Mouse (Mus musculus) neural tube, embryonic 12.5 days (tissue): ENCODE measurements at regions not wholly inside any gene's neighbourhood (a gene's known extent, or its start where the extent isn't known, plus 50 kb on each side); places are given as distances from the start of the nearest gene placed in this dataset.

Experiments used
- ATAC-seq: fragments of 200-750 bp; cut with Nextera tagmentation; 2 replicates; pipeline ENCODE4 v1.8.0; 2017; ENCODE audit warnings: low read depth, mild to moderate bottlenecking, moderate TSS enrichment, moderate library complexity; ENCODE audit not compliant: low FRiP score
- H3K27ac ChIP-seq: fragments of 300-500 bp; sonication (generic); 2 replicates; pipeline ENCODE4 v1.5.1; 2016
- H3K27me3 ChIP-seq: fragments of 300-500 bp; sonication (generic); replicated peaks from 2 replicates; pipeline ENCODE4 v1.6.1; 2016; ENCODE audit warnings: mild to moderate bottlenecking
- H3K36me3 ChIP-seq: fragments of 300-500 bp; sonication (generic); 2 replicates; pipeline ENCODE4 v1.6.1; 2016; ENCODE audit warnings: mild to moderate bottlenecking
- H3K4me1 ChIP-seq: fragments of 300-500 bp; sonication (generic); 2 replicates; pipeline ENCODE4 v1.6.1; 2016
- H3K4me2 ChIP-seq: fragments of 300-500 bp; sonication (generic); replicated peaks from 2 replicates; pipeline ENCODE4 v1.6.1; 2016; ENCODE audit warnings: mild to moderate bottlenecking
- H3K4me3 ChIP-seq: fragments of 300-500 bp; sonication (generic); 2 replicates; pipeline ENCODE4 v1.5.1; 2016
- H3K9ac ChIP-seq: fragments of 300-500 bp; sonication (generic); 2 replicates; pipeline ENCODE4 v1.6.1; 2016; ENCODE audit warnings: mild to moderate bottlenecking
- H3K9me3 ChIP-seq: fragments of 300-500 bp; sonication (generic); 2 replicates; pipeline ENCODE4 v1.6.1; 2016; ENCODE audit warnings: mild to moderate bottlenecking
- WGBS: fragments of 180-500 bp; shearing (Covaris S2); methylation state at CpG from one replicate; pipeline ENCODE4 v1.1.7; 2016; 5-methylcytosine and 5-hydroxymethylcytosine counted together

GRCm38 (mm10) chr16:77166722-77167121, 153.2 kb downstream of the Usp25 start:
- no peak overlapping the region for H3K27ac ChIP-seq
- WGBS: 75% methylated on average over 4 of the region's 4 CpGs
- no peak for ATAC-seq

GRCm38 (mm10) chr16:77173026-77173692, 159.7 kb downstream of the Usp25 start:
- 4% methylated on average over 8 of the region's 8 CpGs for WGBS
- no peak overlapping the region for H3K4me3 ChIP-seq
- peak; percentile 83 for ATAC-seq
- no peak overlapping the region for H3K27ac ChIP-seq
- no peaks in the 10 kb centered on the region for H3K27me3 ChIP-seq
- peak overlapping the region; percentile 23 for H3K4me2 ChIP-seq
- H3K36me3 ChIP-seq: no peaks in the 10 kb centered on the region
- H3K4me1 ChIP-seq: peaks cover 10% of the 10 kb centered on the region
- H3K9me3 ChIP-seq: no peaks in the 10 kb centered on the region
- H3K9ac ChIP-seq: no peak overlapping the region

More at GRCm38 (mm10) chr16:77166722-77167121, 153.2 kb downstream of the Usp25 start:
- Histone ChIP-seq H3K4me2 (no peak overlapping the region), H3K9ac (no peak overlapping the region), H3K4me1 (no peaks in the 10 kb centered on the region), H3K27me3 (no peaks in the 10 kb centered on the region), H3K9me3 (no peaks in the 10 kb centered on the region), H3K4me3 (no peak overlapping the region), H3K36me3 (no peaks in the 10 kb centered on the region)

GRCm38 (mm10) chr16:77174744-77175432, 161.4 kb downstream of the Usp25 start:
- H3K27me3 ChIP-seq: no peaks in the 10 kb centered on the region
- H3K4me3 ChIP-seq: no peak overlapping the region
- peaks cover 10% of the 10 kb centered on the region for H3K4me1 ChIP-seq
- H3K9ac ChIP-seq: no peak overlapping the region
- H3K9me3 ChIP-seq: no peaks in the 10 kb centered on the region
- no peak overlapping the region for H3K4me2 ChIP-seq
- H3K27ac ChIP-seq: no peak overlapping the region
- 82% methylated on average over 7 of the region's 7 CpGs for WGBS
- H3K36me3 ChIP-seq: no peaks in the 10 kb centered on the region
- no peak for ATAC-seq

GRCm38 (mm10) chr16:77180990-77181389, 167.5 kb downstream of the Usp25 start:
- no peak overlapping the region for H3K9ac ChIP-seq
- WGBS: 79% methylated on average over 2 of the region's 2 CpGs
- H3K27me3 ChIP-seq: no peaks in the 10 kb centered on the region
- no peaks in the 10 kb centered on the region for H3K9me3 ChIP-seq
- no peaks in the 10 kb centered on the region for H3K4me1 ChIP-seq
- ATAC-seq: no peak
- no peak overlapping the region for H3K4me2 ChIP-seq
- H3K27ac ChIP-seq: no peak overlapping the region
- no peaks in the 10 kb centered on the region for H3K36me3 ChIP-seq
- no peak overlapping the region for H3K4me3 ChIP-seq
